Mouse (Mus musculus): ENCODE results near the gene Prtg. TPM values are rescaled to one million over a fixed set of nuclear protein-coding genes. Genes with fewer than 3 reads are reported as not detected.

Gene Prtg
- 0.22 TPM for polyA plus RNA-seq (2014; fragmentation: Illumina TruSeq; extraction: RNeasy Lipid Tissue Mini Kit (QIAGEN cat#74804); ENCODE audit: low read depth, low replicate concordance)

DNA sequence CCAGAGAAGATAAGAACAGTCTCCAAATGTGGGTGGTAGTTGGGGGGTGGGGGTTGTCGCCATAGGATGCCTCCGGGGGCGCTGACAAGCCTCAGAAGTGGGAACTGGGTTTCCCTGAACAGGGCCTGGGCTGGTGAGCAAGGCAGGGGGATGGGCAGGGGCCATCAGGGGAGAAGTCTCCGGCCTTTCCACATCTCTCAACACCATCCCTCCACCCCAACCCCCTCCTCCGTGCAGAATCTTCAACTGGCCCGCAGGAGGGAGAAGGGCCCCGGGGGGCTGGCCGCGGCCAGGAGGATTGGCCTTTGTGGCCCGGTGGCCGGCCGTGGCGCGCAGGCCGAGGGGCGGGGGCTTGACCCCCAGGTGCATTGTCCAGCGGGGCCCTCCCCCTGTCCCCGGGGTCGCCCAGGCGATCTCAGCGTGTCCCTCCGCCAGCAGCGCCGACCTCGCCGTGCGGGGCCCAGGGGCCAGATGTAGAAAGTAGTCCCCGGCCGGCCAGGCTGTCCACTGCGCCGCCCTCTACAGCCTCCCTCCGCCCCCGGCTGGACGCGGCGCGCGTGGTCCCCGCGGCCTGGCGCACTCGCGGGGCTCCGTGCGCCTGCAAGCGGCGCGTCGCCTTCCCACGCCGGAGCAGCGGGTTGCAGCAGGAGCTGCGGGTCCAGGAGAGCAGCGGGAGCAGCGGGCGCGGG lies at the start of gene Prtg:
Prtg (plus strand) TSS at position 144 of the 689 bp plus-strand sequence.

DNA sequence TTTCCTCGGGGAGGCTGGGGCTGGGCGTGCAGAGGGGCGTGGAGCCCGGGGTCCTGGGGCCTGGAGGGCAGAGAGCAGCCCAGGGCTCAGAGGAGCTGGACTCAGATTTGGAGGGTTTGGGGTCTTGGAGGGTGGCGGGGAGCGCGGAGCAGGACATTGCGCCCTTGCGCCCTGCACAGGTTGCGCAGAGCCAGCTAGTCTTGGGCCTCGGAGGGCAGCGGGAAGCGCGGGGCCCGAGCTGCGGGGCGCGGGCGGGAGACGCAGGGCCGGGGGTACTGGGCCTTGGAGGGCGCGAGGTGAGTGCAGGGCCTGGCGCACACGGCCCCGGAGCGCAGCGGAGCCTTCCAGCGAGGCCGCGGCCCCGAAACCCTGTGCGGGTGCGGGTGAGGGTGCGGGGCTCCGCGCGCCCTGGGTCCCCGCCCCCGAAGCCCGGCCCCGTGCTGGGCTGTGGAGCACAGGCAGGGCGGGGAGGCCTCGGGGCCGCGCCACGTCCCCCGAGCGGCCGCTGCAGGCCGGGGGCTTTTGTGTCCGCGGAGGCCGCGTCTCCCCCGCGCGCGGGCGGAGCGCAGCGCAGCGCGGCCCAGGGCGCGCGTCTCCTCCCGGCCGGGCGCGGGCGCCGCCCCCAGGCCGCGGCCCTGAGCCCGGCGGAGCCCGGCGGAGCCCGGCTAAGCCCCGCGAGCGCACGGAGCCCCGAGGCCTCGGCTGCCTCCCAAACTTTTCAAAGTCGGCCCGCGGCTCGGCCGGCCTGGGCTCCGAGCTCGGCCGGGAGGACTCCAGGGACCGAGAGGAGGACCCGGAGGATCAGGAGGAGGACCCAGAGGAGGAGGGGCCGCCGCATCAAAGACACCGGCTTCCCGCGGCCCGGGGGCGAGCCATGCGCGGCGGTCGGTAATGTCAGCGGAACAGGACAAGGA lies 118.6 kb downstream of the Prtg start, which contains the start of gene Pygo1:
Pygo1 (plus strand) TSS at position 625 of the 914 bp plus-strand sequence.

DNA sequence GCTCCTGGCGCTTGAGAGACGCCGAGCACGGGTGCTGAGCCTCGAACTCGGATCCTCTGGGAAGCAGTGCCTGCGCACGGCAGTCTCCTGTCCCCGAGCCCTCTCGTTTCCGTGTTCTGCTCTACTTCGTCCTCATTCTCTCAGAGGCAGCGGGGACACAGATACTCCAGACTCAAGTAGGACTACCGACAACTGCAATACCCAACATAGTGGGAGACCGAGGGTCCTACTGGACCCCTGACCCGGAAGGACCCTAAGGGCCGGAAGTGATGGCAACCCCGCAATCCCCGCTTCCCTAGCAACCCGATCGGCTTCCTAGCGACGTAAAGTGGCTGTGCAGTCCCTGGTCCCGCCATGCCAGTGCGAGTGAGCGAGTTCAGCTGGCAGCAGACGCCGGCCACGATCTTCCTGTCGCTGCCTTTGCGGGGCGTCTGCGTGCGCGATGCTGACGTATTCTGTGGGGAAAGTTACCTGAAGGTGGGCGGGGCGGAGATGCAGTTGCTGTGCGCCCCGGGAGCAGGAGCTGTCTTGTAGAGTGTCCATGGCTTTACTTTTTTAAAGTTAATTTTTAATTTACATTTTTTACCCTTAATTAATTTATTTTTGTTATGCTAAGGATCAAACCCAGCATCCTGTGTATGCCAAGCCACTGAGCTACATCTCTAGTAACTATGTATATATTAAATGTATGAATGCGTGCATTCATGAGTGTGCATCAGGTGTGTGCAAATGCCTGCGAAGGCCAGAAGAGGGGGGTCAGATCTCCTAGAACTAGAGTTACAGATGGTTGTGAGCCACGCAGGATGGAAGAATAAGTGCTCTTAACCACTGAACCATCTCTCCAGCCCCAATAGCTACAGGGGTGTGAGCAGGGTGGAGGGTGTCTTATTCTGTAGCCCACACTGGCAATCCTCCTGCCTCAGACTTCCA lies 152.1 kb downstream of the Prtg start, which contains the start of the genes Dyx1c1 and Gm44503:
Dyx1c1 (plus strand) TSS at position 265 of the 930 bp plus-strand sequence.
Gm44503 (plus strand) TSS at position 332 of the 930 bp plus-strand sequence.

Other genes starting within 250 kb of the Prtg start
- 373 TPM for gene Nedd4, start 144.5 kb upstream of the Prtg start, polyA plus RNA-seq (2014; fragmentation: Illumina TruSeq; extraction: RNeasy Lipid Tissue Mini Kit (QIAGEN cat#74804); ENCODE audit: low read depth, low replicate concordance)
- gene Pygo1, start 118.8 kb downstream of the Prtg start, polyA plus RNA-seq (2014; fragmentation: Illumina TruSeq; extraction: RNeasy Lipid Tissue Mini Kit (QIAGEN cat#74804); ENCODE audit: low read depth, low replicate concordance), result 2.3 TPM
- 0.79 TPM for gene Dyx1c1, start 151.9 kb downstream of the Prtg start, polyA plus RNA-seq (2014; fragmentation: Illumina TruSeq; extraction: RNeasy Lipid Tissue Mini Kit (QIAGEN cat#74804); ENCODE audit: low read depth, low replicate concordance)
- not detected for gene Gm44503, start 152.0 kb downstream of the Prtg start, polyA plus RNA-seq (2014; fragmentation: Illumina TruSeq; extraction: RNeasy Lipid Tissue Mini Kit (QIAGEN cat#74804); ENCODE audit: low read depth, low replicate concordance)
- gene Ccpg1os, start 178.5 kb downstream of the Prtg start, polyA plus RNA-seq (2014; fragmentation: Illumina TruSeq; extraction: RNeasy Lipid Tissue Mini Kit (QIAGEN cat#74804); ENCODE audit: low read depth, low replicate concordance), result 14.7 TPM
- gene Ccpg1, start 178.6 kb downstream of the Prtg start, polyA plus RNA-seq (2014; fragmentation: Illumina TruSeq; extraction: RNeasy Lipid Tissue Mini Kit (QIAGEN cat#74804); ENCODE audit: low read depth, low replicate concordance), result 111 TPM
- gene Pigb, start 233.5 kb downstream of the Prtg start, polyA plus RNA-seq (2014; fragmentation: Illumina TruSeq; extraction: RNeasy Lipid Tissue Mini Kit (QIAGEN cat#74804); ENCODE audit: low read depth, low replicate concordance), result 11.6 TPM
- 72.0 TPM for gene Rab27a, start 238.0 kb downstream of the Prtg start, polyA plus RNA-seq (2014; fragmentation: Illumina TruSeq; extraction: RNeasy Lipid Tissue Mini Kit (QIAGEN cat#74804); ENCODE audit: low read depth, low replicate concordance)